Mouse (Mus musculus) midbrain, embryonic 14.5 days (tissue): ENCODE measurements around the gene Hip1r. TPM values are rescaled to one million over a fixed set of nuclear protein-coding genes. Genes with fewer than 3 reads are reported as not detected.

Experiments used
- ATAC-seq: fragments of 200-750 bp; cut with Nextera tagmentation; 2 replicates; pipeline ENCODE4 v1.8.0; 2017; ENCODE audit warnings: moderate number of reproducible peaks, moderate library complexity; ENCODE audit not compliant: low FRiP score, low TSS enrichment
- DNase-seq: peaks from one replicate; pipeline ENCODE4 v3.0.0-alpha.2; 2015
- H3K27ac ChIP-seq: fragments of 300-500 bp; sonication (generic); replicated peaks from 2 replicates; pipeline ENCODE4 v1.5.1; 2014; ENCODE audit warnings: mild to moderate bottlenecking, low read depth, low read length, moderate library complexity
- H3K27me3 ChIP-seq: fragments of 300-500 bp; sonication (generic); 2 replicates; pipeline ENCODE4 v1.6.1; 2014; ENCODE audit warnings: low read length, control low read depth, mixed read lengths; ENCODE audit not compliant: control insufficient read depth, insufficient read depth
- H3K36me3 ChIP-seq: fragments of 300-500 bp; sonication (generic); 2 replicates; pipeline ENCODE4 v1.6.1; 2014; ENCODE audit warnings: low read length, control low read depth; ENCODE audit not compliant: control insufficient read depth, insufficient read depth
- H3K4me1 ChIP-seq: fragments of 300-500 bp; sonication (generic); 2 replicates; pipeline ENCODE4 v1.6.1; 2014; ENCODE audit warnings: mild to moderate bottlenecking, antibody characterized with exemption, low read length, control low read depth; ENCODE audit not compliant: control insufficient read depth, insufficient read depth
- H3K4me2 ChIP-seq: fragments of 300-500 bp; sonication (generic); 2 replicates; pipeline ENCODE4 v1.6.1; 2014; ENCODE audit warnings: mild to moderate bottlenecking, low read length, moderate library complexity
- H3K4me3 ChIP-seq: fragments of 300-500 bp; sonication (generic); replicated peaks from 2 replicates; pipeline ENCODE4 v1.5.1; 2014; ENCODE audit warnings: low read depth, low read length
- H3K9ac ChIP-seq: fragments of 300-500 bp; sonication (generic); replicated peaks from 2 replicates; pipeline ENCODE4 v1.6.1; 2014; ENCODE audit warnings: mild to moderate bottlenecking, low read length, moderate library complexity
- H3K9me3 ChIP-seq: fragments of 300-500 bp; sonication (generic); 2 replicates; pipeline ENCODE4 v1.6.1; 2016; ENCODE audit warnings: low read length, control low read depth, mixed read lengths; ENCODE audit not compliant: control insufficient read depth
- WGBS: fragments of 180-500 bp; shearing (Covaris S2); extraction: QIAGEN DNeasy Blood & Tissue Kit; methylation state at CpG from one replicate; pipeline ENCODE4 v1.1.7; 2014; 5-methylcytosine and 5-hydroxymethylcytosine counted together
- polyA plus RNA-seq: library from polyadenylated mRNA; unstranded; fragments of >200 nt; fragmentation: Nextera tagmentation; extraction: Ambion mirVana; gene quantifications from 2 replicates; pipeline ENCODE4 v1.2.1, GENCODE M21; 2014

Hip1r gene
- polyA plus RNA-seq, 1 experiment from 2014 or later, result 24.7 TPM

- 96% methylated on average over 2 of the region's 2 CpGs for WGBS
Measured at GRCm38 (mm10) chr5:123966759-123967158, 6.7 kb upstream of the Hip1r start.

GRCm38 (mm10) chr5:123968468-123968867, 5.0 kb upstream of the Hip1r start:
- no peaks in the 10 kb centered on the region for H3K4me1 ChIP-seq
- WGBS, result 89% methylated on average over 5 of the region's 5 CpGs
- no peak overlapping the region for H3K4me3 ChIP-seq
- ATAC-seq (no peak), DNase-seq (no peak)
- H3K9me3 ChIP-seq, result no peaks in the 10 kb centered on the region
- no peaks in the 10 kb centered on the region for H3K27me3 ChIP-seq
- H3K27ac ChIP-seq, result no peak overlapping the region
- no peak overlapping the region for H3K4me2 ChIP-seq
- H3K9ac ChIP-seq, result no peak overlapping the region
- no peaks in the 10 kb centered on the region for H3K36me3 ChIP-seq

More at GRCm38 (mm10) chr5:123966759-123967158, 6.7 kb upstream of the Hip1r start:
- Histone ChIP-seq H3K4me1 (no peaks in the 10 kb centered on the region), H3K27me3 (no peaks in the 10 kb centered on the region), H3K27ac (no peak overlapping the region), H3K36me3 (no peaks in the 10 kb centered on the region), H3K4me2 (no peak overlapping the region), H3K9me3 (no peaks in the 10 kb centered on the region), H3K4me3 (no peak overlapping the region), H3K9ac (no peak overlapping the region)
- ATAC-seq, result no peak
- no peak for DNase-seq

DNA sequence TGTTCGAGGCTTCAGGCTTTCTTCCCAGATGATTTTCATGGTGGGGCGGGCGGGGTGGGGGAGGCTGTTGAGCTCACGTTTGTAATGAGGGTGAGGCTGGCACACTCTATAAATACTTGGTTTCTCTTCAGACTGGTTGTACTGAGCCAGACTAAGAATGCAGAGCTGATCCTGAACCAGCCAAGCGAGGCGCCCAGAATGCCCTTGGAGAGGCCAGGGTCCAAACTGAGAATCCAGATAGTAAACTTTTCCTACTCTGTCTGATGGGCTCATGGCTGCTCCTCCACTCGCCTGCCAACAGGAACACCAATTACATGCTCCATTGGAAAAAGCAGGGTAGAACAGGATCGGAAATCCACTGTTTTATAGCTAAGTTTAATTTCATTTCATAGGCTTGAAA, 4.2 kb upstream of the Hip1r start:
- no peak overlapping the region for H3K4me3 ChIP-seq
- H3K4me1 ChIP-seq, result no peaks in the 10 kb centered on the region
- H3K9me3 ChIP-seq, result no peaks in the 10 kb centered on the region
- H3K4me2 ChIP-seq, result no peak overlapping the region
- H3K27ac ChIP-seq, result no peak overlapping the region
- 64% methylated on average over 8 of the region's 8 CpGs for whole genome bisulfite sequencing
- DNase-seq (no peak), ATAC-seq (no peak)
- H3K9ac ChIP-seq, result no peak overlapping the region
- H3K27me3 ChIP-seq, result no peaks in the 10 kb centered on the region
- no peaks in the 10 kb centered on the region for H3K36me3 ChIP-seq

DNA sequence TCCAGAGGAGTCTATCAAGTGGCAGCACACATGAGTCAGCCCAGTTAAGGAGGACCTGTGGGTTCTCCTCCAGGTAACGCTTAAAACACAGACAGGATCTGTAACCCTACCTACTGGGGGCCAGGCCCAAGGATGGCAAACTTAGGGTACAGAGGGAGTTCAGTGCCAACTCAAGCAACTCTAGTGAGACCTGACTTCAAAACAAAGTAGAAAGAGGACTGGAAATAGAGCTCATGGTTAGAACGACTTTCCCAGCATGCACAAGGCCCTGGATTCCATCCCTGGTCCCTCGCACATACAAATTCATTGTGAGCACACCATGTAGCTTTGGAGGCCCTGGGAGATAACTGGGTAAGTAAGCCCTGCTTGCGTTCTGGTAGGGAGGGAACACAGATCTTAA, 2.9 kb upstream of the Hip1r start:
- Histone ChIP-seq H3K4me2 (no peak overlapping the region), H3K9me3 (no peaks in the 10 kb centered on the region), H3K4me3 (no peak overlapping the region), H3K27ac (no peak overlapping the region), H3K36me3 (no peaks in the 10 kb centered on the region), H3K4me1 (peaks cover 4% of the 10 kb centered on the region; the same call in 1 of the 2 replicates), H3K27me3 (no peaks in the 10 kb centered on the region; the same call in 1 of the 2 replicates), H3K9ac (no peak overlapping the region)
- WGBS, result 88% methylated on average over 4 of the region's 4 CpGs
- no peak for ATAC-seq
- DNase-seq, result no peak

GRCm38 (mm10) chr5:123972453-123972852, 975 bp upstream of the Hip1r start:
- no peak overlapping the region for H3K27ac ChIP-seq
- H3K9me3 ChIP-seq, result no peaks in the 10 kb centered on the region
- WGBS, result 50% methylated on average over 6 of the region's 6 CpGs
- peaks cover 4% of the 10 kb centered on the region; the same call in 1 of the 2 replicates for H3K4me1 ChIP-seq
- no peak for ATAC-seq
- H3K4me3 ChIP-seq, result no peak overlapping the region
- H3K9ac ChIP-seq, result no peak overlapping the region
- no peak overlapping the region for H3K4me2 ChIP-seq
- H3K36me3 ChIP-seq, result no peaks in the 10 kb centered on the region
- peaks cover 4% of the 10 kb centered on the region; the same call in 1 of the 2 replicates for H3K27me3 ChIP-seq
- DNase-seq, result no peak

GRCm38 (mm10) chr5:123974179-123974485, 704 bp downstream of the Hip1r start:
- H3K4me2 ChIP-seq, result peak overlapping the region; percentile 90
- H3K4me3 ChIP-seq, result peak overlapping the region; percentile 67
- 0% methylated on average over 14 of the region's 14 CpGs for WGBS
- peak overlapping the region; percentile 72 for H3K9ac ChIP-seq
- no peaks in the 10 kb centered on the region for H3K9me3 ChIP-seq
- H3K4me1 ChIP-seq, result peaks cover 4% of the 10 kb centered on the region; the same call in 1 of the 2 replicates
- ATAC-seq (no peak), DNase-seq (no peak)
- H3K27ac ChIP-seq, result peak overlapping the region; percentile 62; the same call in 1 of the 2 replicates
- H3K27me3 ChIP-seq, result peaks cover 4% of the 10 kb centered on the region; the same call in 1 of the 2 replicates
- no peaks in the 10 kb centered on the region for H3K36me3 ChIP-seq

DNA sequence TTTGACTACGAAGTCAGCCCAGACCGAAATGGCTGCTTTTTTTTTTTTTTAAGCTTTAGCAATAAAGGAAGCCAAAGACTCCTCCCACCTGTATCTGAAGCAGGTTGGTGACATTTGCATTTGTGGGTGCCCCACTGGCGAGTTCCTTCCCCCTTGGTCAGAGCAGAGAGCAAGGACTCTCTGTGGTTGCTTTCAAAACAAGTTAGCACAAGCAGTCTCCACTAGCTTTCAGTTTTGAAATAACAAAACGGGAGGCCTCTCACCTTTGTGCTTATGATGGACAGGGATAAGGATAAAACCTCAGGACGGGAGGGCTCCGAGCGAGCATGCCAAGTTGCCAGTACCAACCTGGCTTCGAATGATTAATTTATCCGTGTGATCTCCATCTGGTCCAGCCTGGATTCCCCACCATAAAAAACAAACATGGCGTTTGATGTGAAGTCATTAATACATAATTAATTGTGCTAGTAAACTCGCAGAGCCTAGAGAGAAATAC, 1.2 kb downstream of the Hip1r start:
- H3K27ac ChIP-seq, result no peak overlapping the region
- no peak overlapping the region; the same call in 1 of the 2 replicates for H3K9ac ChIP-seq
- peaks cover 4% of the 10 kb centered on the region; the same call in 1 of the 2 replicates for H3K27me3 ChIP-seq
- DNase-seq (peak; percentile 20), ATAC-seq (no peak)
- no peaks in the 10 kb centered on the region for H3K9me3 ChIP-seq
- peaks cover 4% of the 10 kb centered on the region; the same call in 1 of the 2 replicates for H3K4me1 ChIP-seq
- peak overlapping the region; percentile 67 for H3K4me3 ChIP-seq
- WGBS, result 23% methylated on average over 11 of the region's 11 CpGs
- peak overlapping the region; percentile 90 for H3K4me2 ChIP-seq
- no peaks in the 10 kb centered on the region for H3K36me3 ChIP-seq

- Histone ChIP-seq H3K9ac (no peak overlapping the region), H3K4me2 (no peak overlapping the region), H3K4me1 (peaks cover 4% of the 10 kb centered on the region; the same call in 1 of the 2 replicates), H3K36me3 (no peaks in the 10 kb centered on the region), H3K4me3 (no peak overlapping the region), H3K27ac (no peak overlapping the region), H3K9me3 (no peaks in the 10 kb centered on the region), H3K27me3 (peaks cover 4% of the 10 kb centered on the region; the same call in 1 of the 2 replicates)
- no peak for DNase-seq
- WGBS, result 74% methylated on average over 6 of the region's 6 CpGs
- no peak for ATAC-seq
Measured at GRCm38 (mm10) chr5:123975668-123976180, 2.3 kb downstream of the Hip1r start.

GRCm38 (mm10) chr5:123977231-123977630, 3.8 kb downstream of the Hip1r start:
- ATAC-seq, result no peak
- H3K36me3 ChIP-seq, result no peaks in the 10 kb centered on the region
- H3K4me1 ChIP-seq, result peaks cover 4% of the 10 kb centered on the region; the same call in 1 of the 2 replicates
- no peak overlapping the region for H3K9ac ChIP-seq
- H3K4me3 ChIP-seq, result no peak overlapping the region
- peaks cover 4% of the 10 kb centered on the region; the same call in 1 of the 2 replicates for H3K27me3 ChIP-seq
- no peak overlapping the region for H3K27ac ChIP-seq
- H3K9me3 ChIP-seq, result no peaks in the 10 kb centered on the region
- no peak overlapping the region for H3K4me2 ChIP-seq
- no peak for DNase-seq
- WGBS, result 50% methylated on average over 3 of the region's 3 CpGs
